Mouse (Mus musculus) bone marrow macrophage, adult 2 months (primary cell): ENCODE measurements at regions not wholly inside any gene's neighbourhood (a gene's known extent, or its start where the extent isn't known, plus 50 kb on each side); places are given as distances from the start of the nearest gene placed in this dataset.

Experiments
- CTCF ChIP-seq: IDR thresholded peaks from 2 replicates; pipeline ENCODE4 v1.5.1; 2012; ENCODE audit warnings: low read depth, mild to moderate bottlenecking, low read length, moderate library complexity
- POLR2A ChIP-seq: IDR thresholded peaks from 2 replicates; pipeline ENCODE4 v1.6.1; 2012; ENCODE audit warnings: mild to moderate bottlenecking, low read depth, low read length, borderline replicate concordance

GRCm38 (mm10) chr8:116372056-116372455 is 132.7 kb upstream of the Dynlrb2 start:
- TF ChIP-seq POLR2A (no peak), CTCF (no peak)
